Mouse (Mus musculus): ENCODE measurements around the gene Vsig4. TPM values are rescaled to one million over a fixed set of nuclear protein-coding genes. Genes with fewer than 3 reads are reported as not detected.
"Not testable (repeated sequence)": the region's sequence is repeated elsewhere in the genome, so short reads cannot be mapped to it uniquely, and the experiment has no call there.

The Vsig4 gene
- polyA plus RNA-seq, 1 experiment: not detected

DNA sequence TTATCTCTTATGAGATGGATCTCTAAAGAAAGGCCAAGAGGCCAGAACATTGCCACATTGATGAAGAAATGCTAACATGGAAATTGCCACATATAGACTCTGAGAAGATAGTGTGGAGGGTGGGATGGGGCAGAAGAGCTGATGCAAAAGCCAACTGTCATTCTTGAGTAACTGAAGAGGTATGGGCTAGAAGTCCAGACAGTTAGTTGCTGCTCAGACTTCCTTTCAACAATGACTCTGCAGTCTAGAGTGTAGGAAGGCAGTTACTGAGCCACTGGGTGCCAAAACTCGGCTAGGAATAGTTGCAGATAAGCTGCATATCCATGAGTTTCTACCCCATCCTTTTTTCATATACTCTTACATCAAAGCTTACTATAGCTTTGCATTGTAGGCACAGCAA lies 75.2 kb downstream of the Vsig4 start:
- no peak overlapping the region for H3ac ChIP-seq (ENCODE audit: control insufficient read depth, insufficient read length)
- no peak overlapping the region for H3K4me3 ChIP-seq
- no peak for TF ChIP-seq REST (IDR thresholded peaks at IDR 0.05; ENCODE audit: insufficient read depth, insufficient read length)
- no peak for TF ChIP-seq E2F4 (IDR thresholded peaks at IDR 0.05; ENCODE audit: insufficient read depth)
- no peak for TF ChIP-seq TCF12 (IDR thresholded peaks at IDR 0.05; ENCODE audit: insufficient read depth, poor library complexity, severe bottlenecking)
- no peak for TF ChIP-seq MYOD1 (IDR thresholded peaks at IDR 0.05; ENCODE audit: control insufficient read depth in 1 of 3, insufficient read length in 2 of 3, low read depth in 2 of 3)
- no peak for TF ChIP-seq POLR2A (IDR thresholded peaks at IDR 0.05; ENCODE audit: insufficient read length, low read depth)
- TF ChIP-seq SRF (IDR thresholded peaks at IDR 0.05; ENCODE audit: control insufficient read depth, insufficient read length, low read depth): no peak
- no peak for TF ChIP-seq MAX (IDR thresholded peaks at IDR 0.05; ENCODE audit: low read depth)
- TF ChIP-seq TCF3 (IDR thresholded peaks at IDR 0.05; ENCODE audit: insufficient read length, low read depth): no peak
- no peak for TF ChIP-seq USF1 (IDR thresholded peaks at IDR 0.05; ENCODE audit: low read depth)
- no peak for TF ChIP-seq POLR2AphosphoS2 (IDR thresholded peaks at IDR 0.05; ENCODE audit: insufficient read length, low read depth)
- no peak for TF ChIP-seq CEBPB (IDR thresholded peaks at IDR 0.05; ENCODE audit: insufficient read depth, poor library complexity, severe bottlenecking)
- TF ChIP-seq MYOG (IDR thresholded peaks at IDR 0.05; ENCODE audit: control insufficient read depth in 1 of 3, insufficient read depth in 1 of 3, insufficient read length in 2 of 3, low read depth in 2 of 3): no peak
- no peaks in the 10 kb centered on the region for H3K79me2 ChIP-seq (ENCODE audit: control insufficient read depth, insufficient read depth)
- H3K27me3 ChIP-seq (ENCODE audit: control insufficient read depth, insufficient read depth, insufficient read length): no peaks in the 10 kb centered on the region
- no peaks in the 10 kb centered on the region for H3K36me3 ChIP-seq (ENCODE audit: control insufficient read depth, insufficient read depth)
- H3K4me2 ChIP-seq (ENCODE audit: low read depth): no peak overlapping the region

GRCm38 (mm10) chrX:96206872-96207271 lies 86.4 kb downstream of the Vsig4 start:
- no peaks in the 10 kb centered on the region for H3K79me2 ChIP-seq (ENCODE audit: control insufficient read depth, insufficient read depth)
- H3K36me3 ChIP-seq (ENCODE audit: control insufficient read depth, insufficient read depth): no peaks in the 10 kb centered on the region
- H3K4me2 ChIP-seq (ENCODE audit: low read depth): no peak overlapping the region
- no peaks in the 10 kb centered on the region for H3K27me3 ChIP-seq (ENCODE audit: control insufficient read depth, insufficient read depth, insufficient read length)
- H3ac ChIP-seq (ENCODE audit: control insufficient read depth, insufficient read length): no peak overlapping the region
- TF ChIP-seq TCF12 (IDR thresholded peaks at IDR 0.05; ENCODE audit: insufficient read depth, poor library complexity, severe bottlenecking) (no peak), CEBPB (IDR thresholded peaks at IDR 0.05; ENCODE audit: insufficient read depth, poor library complexity, severe bottlenecking) (no peak), MAX (IDR thresholded peaks at IDR 0.05; ENCODE audit: low read depth) (no peak), POLR2AphosphoS2 (IDR thresholded peaks at IDR 0.05; ENCODE audit: insufficient read length, low read depth) (no peak), TCF3 (IDR thresholded peaks at IDR 0.05; ENCODE audit: insufficient read length, low read depth) (no peak), POLR2A (IDR thresholded peaks at IDR 0.05; ENCODE audit: insufficient read length, low read depth) (no peak), SRF (IDR thresholded peaks at IDR 0.05; ENCODE audit: control insufficient read depth, insufficient read length, low read depth) (no peak), REST (IDR thresholded peaks at IDR 0.05; ENCODE audit: insufficient read depth, insufficient read length) (no peak), MYOD1 (IDR thresholded peaks at IDR 0.05; ENCODE audit: control insufficient read depth in 1 of 3, insufficient read length in 2 of 3, low read depth in 2 of 3) (no peak), USF1 (IDR thresholded peaks at IDR 0.05; ENCODE audit: low read depth) (no peak)
- no peak overlapping the region for H3K4me3 ChIP-seq

DNA sequence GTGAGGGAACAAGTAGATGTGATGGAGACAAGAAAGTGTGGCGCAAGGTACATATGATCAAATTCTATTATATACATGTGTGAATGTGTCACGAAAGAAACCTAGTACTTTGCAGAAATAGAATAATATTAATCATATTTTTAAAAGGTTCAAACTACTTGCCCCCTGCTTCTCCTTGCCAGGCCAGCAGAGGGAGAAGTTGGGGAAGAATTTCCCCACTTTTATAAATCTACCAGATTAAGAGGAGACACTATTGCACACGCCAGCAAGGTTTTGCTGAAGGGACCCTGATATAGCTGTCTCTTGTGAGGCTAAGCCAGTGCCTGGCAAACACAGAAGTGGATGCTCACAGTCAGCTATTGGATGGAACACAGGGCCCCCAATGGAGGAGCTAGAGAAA lies 88.1 kb downstream of the Vsig4 start:
- not testable (repeated sequence) for H3ac ChIP-seq (ENCODE audit: control insufficient read depth, insufficient read length); H3K27me3 ChIP-seq (ENCODE audit: control insufficient read depth, insufficient read depth, insufficient read length); H3K4me2 ChIP-seq (ENCODE audit: low read depth); H3K79me2 ChIP-seq (ENCODE audit: control insufficient read depth, insufficient read depth); H3K36me3 ChIP-seq (ENCODE audit: control insufficient read depth, insufficient read depth); H3K4me3 ChIP-seq

Other genes starting within 250 kb of the Vsig4 start
- gene Msn, start 197.4 kb downstream of the Vsig4 start, polyA plus RNA-seq (2012; fragmentation: generic; extraction: Trizol): 254 TPM
- not detected for gene Heph, start 161.9 kb upstream of the Vsig4 start, polyA plus RNA-seq (2012; fragmentation: generic; extraction: Trizol)
- not detected for gene Hsf3, start 162.9 kb upstream of the Vsig4 start, polyA plus RNA-seq (2012; fragmentation: generic; extraction: Trizol)